Mouse (Mus musculus): ENCODE measurements around the gene Efna5. TPM values are rescaled to one million over a fixed set of nuclear protein-coding genes. Genes with fewer than 3 reads are reported as not detected.

The Efna5 gene
- polyA plus RNA-seq, 1 experiment from 2014 or later = 30.3 TPM

DNA sequence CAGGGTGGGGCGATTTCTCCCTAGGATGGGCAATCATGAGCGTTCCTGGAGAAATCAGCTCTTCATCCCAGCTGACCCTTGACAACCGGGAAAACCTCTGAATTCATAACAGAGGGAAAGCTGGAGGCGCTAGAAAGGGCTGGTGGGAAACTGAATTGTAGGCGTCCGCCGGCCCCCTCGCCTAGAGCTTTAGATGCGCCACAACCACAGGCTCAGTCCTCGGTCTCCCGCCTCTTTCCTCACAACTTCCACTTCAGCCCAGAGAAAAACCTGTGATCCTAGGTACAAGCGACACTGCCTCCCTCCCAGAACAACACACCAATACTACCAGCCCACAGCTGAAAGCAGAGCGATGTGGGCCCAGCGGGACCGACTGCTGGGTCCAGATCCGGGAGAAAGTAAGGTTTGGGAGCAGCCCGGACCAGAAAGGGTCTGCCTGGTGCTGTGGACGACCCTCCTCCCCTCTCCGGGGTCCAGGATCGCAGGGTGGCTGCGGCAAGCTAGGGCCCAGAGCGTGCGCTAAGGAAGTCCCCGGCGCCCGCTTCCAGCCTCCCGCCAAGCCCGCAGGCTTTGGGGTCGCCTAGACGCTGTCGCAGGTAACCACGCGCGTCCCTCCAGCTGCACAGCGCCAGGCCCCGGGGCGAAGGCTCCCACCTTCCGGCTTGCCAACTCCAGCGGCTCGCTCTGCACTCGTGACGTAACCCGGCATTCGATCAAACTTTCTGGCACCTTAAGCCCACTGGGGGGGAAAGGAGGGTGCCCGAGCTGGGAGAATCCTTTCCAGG, 1.4 kb downstream of the Efna5 start:
- WGBS = under 1% methylated on average over 45 of the region's 45 CpGs
- H3K4me2 ChIP-seq (replicated peaks) = peak overlapping the region; percentile 97
- H3K27ac ChIP-seq = 0 out of 2 replicates have a peak overlapping the region, but pooled peaks have one; percentile 44
- H3K9me3 ChIP-seq = no peaks in the 10 kb centered on the region
- peak overlapping the region; percentile 85 for H3K4me3 ChIP-seq (replicated peaks)
- peaks cover 3% of the 10 kb centered on the region; the same call in 1 of the 2 replicates for H3K4me1 ChIP-seq (replicated peaks)
- H3K9ac ChIP-seq = peak overlapping the region; percentile 77
- ATAC-seq = no peak
- H3K36me3 ChIP-seq = no peaks in the 10 kb centered on the region
- H3K27me3 ChIP-seq (replicated peaks) = no peaks in the 10 kb centered on the region

DNA sequence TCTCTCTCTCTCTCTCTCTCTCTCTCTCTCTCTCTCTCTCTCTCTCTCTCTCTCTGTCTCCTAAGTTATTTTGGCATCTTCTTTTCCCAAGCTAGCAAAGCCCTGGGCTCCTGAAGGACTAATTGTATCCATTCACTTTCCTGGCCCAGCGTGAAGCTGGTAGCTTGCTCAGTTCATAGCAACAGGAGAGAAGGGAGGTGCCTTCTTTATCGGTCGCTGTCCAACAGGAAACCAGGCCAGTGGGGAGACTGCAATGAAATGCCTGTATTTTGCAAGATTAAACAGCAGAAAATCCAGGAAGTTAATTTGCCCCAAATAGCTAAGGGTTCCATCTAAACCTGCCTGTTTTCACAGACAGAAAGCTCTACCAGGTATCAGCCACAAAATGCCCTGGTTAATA, 5.4 kb downstream of the Efna5 start:
- no peaks in the 10 kb centered on the region for H3K9me3 ChIP-seq
- no peak overlapping the region for H3K27ac ChIP-seq
- no peaks in the 10 kb centered on the region for H3K27me3 ChIP-seq (replicated peaks)
- no peak overlapping the region for H3K9ac ChIP-seq
- no peak overlapping the region for H3K4me3 ChIP-seq (replicated peaks)
- H3K4me1 ChIP-seq (replicated peaks) = no peaks in the 10 kb centered on the region; the same call in 1 of the 2 replicates
- no peaks in the 10 kb centered on the region for H3K36me3 ChIP-seq
- no peak for ATAC-seq
- H3K4me2 ChIP-seq (replicated peaks) = no peak overlapping the region
- WGBS = 20% methylated on average over 3 of the region's 3 CpGs

DNA sequence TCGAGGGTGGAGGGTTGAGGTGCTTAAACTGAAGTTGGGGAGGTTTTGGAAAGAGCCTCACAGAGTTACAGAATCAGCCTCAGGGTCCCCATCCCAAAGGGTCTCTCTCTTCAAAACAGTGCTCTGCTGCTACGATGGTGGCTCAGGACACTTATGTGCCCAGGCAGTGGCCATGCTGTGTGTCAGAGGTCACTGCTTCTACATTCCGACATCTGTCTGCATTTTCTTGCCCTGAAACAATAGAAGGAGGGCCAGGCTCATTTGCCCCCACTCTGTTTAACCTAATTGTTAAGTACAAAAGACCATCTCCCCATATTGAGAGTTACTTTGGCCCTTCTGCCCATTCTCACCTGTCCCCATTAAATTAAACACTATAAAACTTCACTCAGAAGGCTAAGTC, 9.2 kb downstream of the Efna5 start:
- Histone ChIP-seq H3K36me3 (no peaks in the 10 kb centered on the region), H3K4me3 (replicated peaks) (no peak overlapping the region), H3K27ac (no peak overlapping the region), H3K4me1 (replicated peaks) (no peaks in the 10 kb centered on the region; the same call in 1 of the 2 replicates), H3K27me3 (replicated peaks) (no peaks in the 10 kb centered on the region), H3K9me3 (no peaks in the 10 kb centered on the region), H3K9ac (no peak overlapping the region), H3K4me2 (replicated peaks) (no peak overlapping the region)
- no peak for ATAC-seq
- WGBS = 52% methylated on average over 3 of the region's 3 CpGs

DNA sequence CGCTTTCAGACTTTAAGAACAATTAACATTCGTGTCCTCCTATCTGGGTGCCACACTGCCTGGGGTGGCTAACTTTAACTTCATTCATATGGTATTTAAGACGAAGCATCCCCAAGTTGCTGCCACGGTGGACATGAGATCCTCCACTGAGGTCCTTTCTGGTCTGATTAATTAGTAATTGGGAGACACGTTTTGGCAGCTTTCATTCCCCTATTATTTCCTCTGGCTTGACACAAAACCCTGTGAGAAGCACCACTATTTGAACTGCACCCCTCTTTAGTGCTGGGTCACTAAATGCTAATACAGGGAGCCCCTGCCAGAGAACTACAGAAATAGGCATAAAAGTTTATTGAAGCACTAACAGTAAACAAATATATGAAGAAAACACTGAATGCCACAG, 9.9 kb downstream of the Efna5 start:
- Histone ChIP-seq H3K4me3 (replicated peaks) (no peak overlapping the region), H3K9ac (no peak overlapping the region), H3K27me3 (replicated peaks) (no peaks in the 10 kb centered on the region), H3K27ac (no peak overlapping the region), H3K4me1 (replicated peaks) (no peaks in the 10 kb centered on the region; the same call in 1 of the 2 replicates), H3K9me3 (no peaks in the 10 kb centered on the region), H3K4me2 (replicated peaks) (no peak overlapping the region), H3K36me3 (no peaks in the 10 kb centered on the region)
- ATAC-seq = no peak
- WGBS = 74% methylated on average over 5 of the region's 5 CpGs

DNA sequence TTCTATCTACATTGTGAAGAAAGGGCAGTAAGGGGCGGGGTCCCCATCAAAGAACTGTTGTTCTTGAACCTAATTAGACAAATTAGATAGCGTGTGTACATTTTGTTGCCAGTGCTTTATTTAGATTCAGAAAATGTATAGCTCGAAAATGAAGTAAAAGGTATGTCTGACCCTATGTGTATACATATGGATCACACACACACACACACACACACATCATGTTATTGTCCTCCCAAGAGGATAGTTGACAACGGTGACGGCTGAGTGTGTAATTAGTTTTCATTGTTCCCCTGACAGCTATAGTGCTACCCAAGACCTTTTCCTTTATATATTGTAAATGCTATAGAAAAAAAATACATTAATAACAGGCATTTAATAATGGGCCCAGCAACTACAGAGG, 10.7 kb downstream of the Efna5 start:
- no peaks in the 10 kb centered on the region for H3K27me3 ChIP-seq (replicated peaks)
- H3K9ac ChIP-seq = no peak overlapping the region
- ATAC-seq = no peak
- 89% methylated on average over 5 of the region's 5 CpGs for WGBS
- no peak overlapping the region for H3K4me3 ChIP-seq (replicated peaks)
- no peaks in the 10 kb centered on the region for H3K36me3 ChIP-seq
- no peaks in the 10 kb centered on the region; the same call in 1 of the 2 replicates for H3K4me1 ChIP-seq (replicated peaks)
- H3K4me2 ChIP-seq (replicated peaks) = no peak overlapping the region
- no peak overlapping the region for H3K27ac ChIP-seq
- H3K9me3 ChIP-seq = no peaks in the 10 kb centered on the region

DNA sequence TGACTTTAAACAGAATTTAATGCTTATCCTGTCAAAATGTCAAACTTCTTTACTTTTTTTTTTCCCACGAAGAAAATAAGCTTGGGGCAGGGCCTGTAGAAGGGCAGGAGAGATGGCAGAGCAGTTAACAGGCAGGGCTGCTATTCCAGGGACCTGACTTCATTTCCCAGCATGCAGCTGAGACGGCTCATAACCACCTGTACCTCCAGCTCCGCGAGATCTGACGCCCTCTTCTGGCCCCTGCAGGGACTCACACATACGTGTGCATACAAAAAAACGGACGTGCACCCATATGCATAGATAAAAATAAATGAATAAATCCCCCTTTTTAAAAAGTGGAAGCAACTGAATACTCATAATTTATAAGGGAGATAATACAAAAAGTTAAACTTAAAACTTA, 16.2 kb downstream of the Efna5 start:
- Histone ChIP-seq H3K4me3 (replicated peaks) (no peak overlapping the region), H3K4me1 (replicated peaks) (peaks cover 5% of the 10 kb centered on the region; the same call in 1 of the 2 replicates), H3K4me2 (replicated peaks) (no peak overlapping the region), H3K27me3 (replicated peaks) (no peaks in the 10 kb centered on the region), H3K27ac (no peak overlapping the region), H3K9me3 (no peaks in the 10 kb centered on the region), H3K36me3 (no peaks in the 10 kb centered on the region), H3K9ac (no peak overlapping the region)
- WGBS = 94% methylated on average over 8 of the region's 8 CpGs
- ATAC-seq = no peak

DNA sequence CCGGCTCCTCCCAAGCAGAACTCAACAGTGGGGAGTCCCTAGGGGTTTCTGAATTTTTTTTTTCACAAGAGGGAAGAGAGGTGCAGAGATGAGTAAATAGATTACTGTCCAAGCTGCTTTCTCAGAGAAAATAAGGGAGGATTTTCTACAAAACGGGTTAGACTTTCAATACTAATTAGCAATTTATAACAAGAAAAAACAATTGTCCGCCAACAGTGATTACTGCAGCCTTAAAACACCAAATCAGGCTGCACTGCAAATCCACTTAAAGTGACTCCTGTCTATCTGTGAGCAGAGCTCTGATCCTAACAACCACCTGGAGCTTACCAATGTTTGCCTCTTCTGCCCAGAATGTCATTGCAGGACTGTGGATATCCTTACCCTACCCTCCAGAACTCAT, 18.1 kb downstream of the Efna5 start:
- 56% methylated on average over 3 of the region's 3 CpGs for WGBS
- no peak for ATAC-seq
- Histone ChIP-seq H3K27me3 (replicated peaks) (no peaks in the 10 kb centered on the region), H3K36me3 (no peaks in the 10 kb centered on the region), H3K9me3 (no peaks in the 10 kb centered on the region), H3K4me2 (replicated peaks) (peak overlapping the region; percentile 43; the same call in 1 of the 2 replicates), H3K9ac (no peak overlapping the region), H3K27ac (peak overlapping the region; percentile 74), H3K4me3 (replicated peaks) (no peak overlapping the region), H3K4me1 (replicated peaks) (peaks cover 5% of the 10 kb centered on the region; the same call in 1 of the 2 replicates)

DNA sequence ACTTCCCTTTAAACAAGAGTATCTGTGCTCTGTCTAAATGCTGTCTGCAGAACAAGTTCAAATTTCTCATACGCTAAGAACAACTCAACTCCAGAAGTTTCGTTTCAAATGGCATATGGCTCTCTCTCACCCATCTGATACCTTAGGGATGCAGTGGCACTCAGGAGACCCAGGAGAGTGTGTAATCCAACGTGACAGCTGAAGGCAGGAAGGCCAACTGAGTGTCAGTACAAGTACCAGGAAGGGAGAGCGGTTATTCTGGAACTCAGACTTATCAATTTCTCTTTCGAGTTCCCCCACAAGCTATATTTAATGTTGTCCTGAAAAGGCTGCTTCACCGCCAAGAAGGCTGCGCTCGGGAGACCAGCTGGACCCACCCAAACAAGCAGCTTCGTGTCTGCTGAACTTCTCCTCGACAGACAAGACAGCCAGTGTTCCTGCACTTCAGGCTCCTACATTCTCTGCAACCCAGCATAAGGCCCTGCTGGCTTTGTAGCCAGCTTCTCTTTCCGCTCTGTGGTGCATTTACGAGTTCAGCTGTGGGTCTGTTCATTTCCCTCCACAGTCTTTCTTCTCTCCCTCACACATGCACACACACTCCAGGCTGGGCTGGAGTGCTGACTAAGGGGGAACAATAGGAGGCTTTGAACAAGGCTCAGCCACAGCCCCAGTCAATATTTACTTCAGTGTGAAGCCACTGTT, 18.7 kb downstream of the Efna5 start:
- Histone ChIP-seq H3K9ac (0 out of 2 replicates have a peak overlapping the region, but pooled peaks have one; percentile 3), H3K4me3 (replicated peaks) (no peak overlapping the region), H3K27ac (peak overlapping the region; percentile 74), H3K27me3 (replicated peaks) (no peaks in the 10 kb centered on the region), H3K36me3 (no peaks in the 10 kb centered on the region), H3K4me1 (replicated peaks) (peaks cover 5% of the 10 kb centered on the region; the same call in 1 of the 2 replicates), H3K9me3 (no peaks in the 10 kb centered on the region), H3K4me2 (replicated peaks) (peak overlapping the region; percentile 43)
- 22% methylated on average over 12 of the region's 12 CpGs for WGBS
- peak; percentile 74 for ATAC-seq

DNA sequence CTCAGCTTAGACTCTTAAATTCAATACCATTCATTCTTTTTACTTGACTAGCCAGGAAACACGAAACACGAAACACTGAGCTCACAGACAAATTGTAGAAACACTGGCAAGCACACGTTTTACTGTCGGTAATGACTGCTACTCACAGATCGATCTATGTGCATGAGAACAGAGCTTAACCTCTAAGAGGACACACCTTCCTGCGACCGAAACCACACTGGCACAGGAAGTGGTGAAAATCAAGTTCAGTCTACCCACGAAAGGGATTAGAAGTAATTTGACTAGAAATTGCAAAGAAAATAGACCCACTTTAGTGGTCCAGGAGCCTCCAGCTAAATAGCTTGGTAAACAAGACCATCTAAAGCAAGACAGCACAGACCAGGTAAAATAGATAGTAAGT, 23.8 kb downstream of the Efna5 start:
- Histone ChIP-seq H3K27ac (no peak overlapping the region), H3K9me3 (no peaks in the 10 kb centered on the region), H3K27me3 (replicated peaks) (no peaks in the 10 kb centered on the region), H3K4me3 (replicated peaks) (no peak overlapping the region), H3K4me2 (replicated peaks) (no peak overlapping the region), H3K36me3 (no peaks in the 10 kb centered on the region), H3K4me1 (replicated peaks) (peaks cover 7% of the 10 kb centered on the region; the same call in 1 of the 2 replicates), H3K9ac (no peak overlapping the region)
- no peak for ATAC-seq
- 76% methylated on average over 8 of the region's 8 CpGs for WGBS

DNA sequence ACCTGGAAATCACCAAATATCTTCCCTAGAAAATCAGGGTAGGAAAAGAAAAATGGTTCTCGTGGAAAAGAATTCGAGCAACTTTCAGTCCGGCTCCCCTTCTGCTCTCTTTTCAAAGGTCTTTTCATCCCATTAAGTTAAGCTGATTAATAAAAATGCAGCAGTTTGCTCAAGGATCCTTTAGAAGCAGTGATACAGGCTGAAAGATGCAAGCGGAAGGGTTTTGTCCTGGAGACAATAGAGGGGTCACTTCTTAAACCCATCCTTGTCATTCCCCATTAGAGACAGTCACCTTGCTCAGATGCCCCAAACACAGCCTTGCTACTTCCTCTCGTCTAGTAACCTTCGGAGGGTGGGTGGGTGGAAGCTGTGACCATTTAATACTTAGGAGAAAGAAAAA, 27.4 kb downstream of the Efna5 start:
- H3K4me2 ChIP-seq (replicated peaks) = no peak overlapping the region; the same call in 1 of the 2 replicates
- H3K27ac ChIP-seq = no peak overlapping the region
- H3K27me3 ChIP-seq (replicated peaks) = no peaks in the 10 kb centered on the region
- no peak overlapping the region for H3K9ac ChIP-seq
- ATAC-seq = no peak
- H3K36me3 ChIP-seq = no peaks in the 10 kb centered on the region
- H3K4me3 ChIP-seq (replicated peaks) = no peak overlapping the region
- H3K4me1 ChIP-seq (replicated peaks) = peaks cover 9% of the 10 kb centered on the region; the same call in 1 of the 2 replicates
- WGBS = 29% methylated on average over 6 of the region's 6 CpGs
- H3K9me3 ChIP-seq = no peaks in the 10 kb centered on the region

DNA sequence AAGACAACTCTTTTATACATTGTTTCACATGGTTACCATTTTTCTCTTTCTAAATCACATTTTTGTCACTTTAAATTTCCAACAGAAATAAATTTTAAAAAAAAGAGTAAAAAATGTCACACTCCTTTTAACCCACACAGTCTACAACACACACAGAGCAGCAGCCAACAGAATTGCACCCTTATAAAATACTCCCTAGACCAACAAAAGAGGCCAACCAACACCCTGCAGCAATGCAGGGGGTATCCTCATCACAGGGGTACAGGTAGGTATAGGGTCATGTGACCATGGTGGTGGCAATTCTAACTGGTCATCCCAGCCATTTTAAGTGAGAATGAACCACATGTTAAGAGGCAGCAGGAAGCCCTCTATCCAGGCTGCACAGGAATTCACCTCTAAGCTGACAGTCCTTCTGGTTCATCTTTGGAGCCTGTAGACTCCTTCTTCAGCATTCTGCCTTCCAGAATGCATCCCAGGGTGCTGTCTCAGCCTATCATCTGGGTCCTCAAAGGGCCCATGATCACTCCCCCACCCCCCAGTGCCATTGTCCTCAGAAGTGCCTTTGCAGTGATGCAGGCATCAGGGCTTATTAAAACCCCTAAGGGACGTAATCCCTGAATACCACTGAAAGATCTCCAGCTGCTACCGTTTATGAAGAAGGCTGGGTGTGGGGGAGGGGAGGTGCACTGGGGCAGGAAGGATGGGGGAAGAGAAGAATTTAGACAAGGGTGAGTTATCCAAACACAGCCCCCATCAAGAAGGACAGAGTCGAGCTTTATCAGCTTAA, 28.1 kb downstream of the Efna5 start:
- Histone ChIP-seq H3K9me3 (no peaks in the 10 kb centered on the region), H3K4me3 (replicated peaks) (no peak overlapping the region), H3K27ac (no peak overlapping the region), H3K4me1 (replicated peaks) (peaks cover 9% of the 10 kb centered on the region; the same call in 1 of the 2 replicates), H3K9ac (no peak overlapping the region), H3K27me3 (replicated peaks) (no peaks in the 10 kb centered on the region), H3K36me3 (no peaks in the 10 kb centered on the region), H3K4me2 (replicated peaks) (no peak overlapping the region; the same call in 1 of the 2 replicates)
- 15% methylated on average over 3 of the region's 3 CpGs for WGBS
- no peak for ATAC-seq

DNA sequence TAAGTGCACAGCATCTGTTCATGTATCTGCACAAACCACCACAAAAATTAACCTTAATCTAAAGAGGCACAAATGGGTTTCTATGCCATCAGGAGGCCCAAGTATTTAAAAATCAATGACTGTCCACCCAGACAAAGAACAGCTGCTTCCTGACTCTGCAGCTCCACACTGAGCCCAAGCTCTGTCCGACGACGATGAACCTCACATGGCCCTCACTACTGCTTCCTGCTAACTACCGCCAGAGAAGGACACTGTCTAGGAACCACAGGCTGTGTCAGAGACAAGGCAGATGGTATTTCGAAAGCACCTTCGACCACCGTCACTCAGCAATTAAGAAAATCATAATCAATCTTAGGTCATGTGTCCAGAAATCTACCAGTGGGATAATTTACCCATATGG, 29.8 kb downstream of the Efna5 start:
- H3K9me3 ChIP-seq = no peaks in the 10 kb centered on the region
- H3K4me1 ChIP-seq (replicated peaks) = peaks cover 9% of the 10 kb centered on the region; the same call in 1 of the 2 replicates
- peak; percentile 67; the same call in 1 of the 2 replicates for ATAC-seq
- H3K27ac ChIP-seq = no peak overlapping the region
- no peaks in the 10 kb centered on the region for H3K36me3 ChIP-seq
- 33% methylated on average over 7 of the region's 7 CpGs for WGBS
- no peaks in the 10 kb centered on the region for H3K27me3 ChIP-seq (replicated peaks)
- H3K4me3 ChIP-seq (replicated peaks) = no peak overlapping the region
- H3K9ac ChIP-seq = no peak overlapping the region
- H3K4me2 ChIP-seq (replicated peaks) = no peak overlapping the region
